Mouse (Mus musculus) embryonic facial prominence, embryonic 11.5 days (tissue): ENCODE measurements around the gene Fam122a. TPM values are rescaled to one million over a fixed set of nuclear protein-coding genes. Genes with fewer than 3 reads are reported as not detected.

Experiments
- ATAC-seq: fragments of 200-750 bp; cut with Nextera tagmentation; replicated peaks from 2 replicates; pipeline ENCODE4 v1.8.0; 2017; ENCODE audit warnings: low read depth; ENCODE audit not compliant: insufficient number of reproducible peaks, low FRiP score, low TSS enrichment
- DNase-seq: peaks from one replicate; pipeline ENCODE4 v3.0.0-alpha.2; 2015; ENCODE audit warnings: low spot score
- H3K27ac ChIP-seq: fragments of 300-500 bp; sonication (generic); replicated peaks from 2 replicates; pipeline ENCODE4 v1.5.1; 2014; ENCODE audit warnings: mild to moderate bottlenecking, low read depth, low read length, control low read depth
- H3K27me3 ChIP-seq: fragments of 300-500 bp; sonication (generic); 2 replicates; pipeline ENCODE4 v1.6.1; 2014; ENCODE audit warnings: mild to moderate bottlenecking, low read length, moderate library complexity, mixed read lengths; ENCODE audit not compliant: control insufficient read depth, insufficient read depth
- H3K36me3 ChIP-seq: fragments of 300-500 bp; sonication (generic); replicated peaks from 2 replicates; pipeline ENCODE4 v1.6.1; 2014; ENCODE audit warnings: low read depth, mild to moderate bottlenecking, low read length, moderate library complexity, mixed read lengths; ENCODE audit not compliant: control insufficient read depth, insufficient read depth
- H3K4me1 ChIP-seq: fragments of 300-500 bp; sonication (generic); 2 replicates; pipeline ENCODE4 v1.6.1; 2014; ENCODE audit warnings: low read length, mixed read lengths; ENCODE audit not compliant: control insufficient read depth, insufficient read depth
- H3K4me2 ChIP-seq: fragments of 300-500 bp; sonication (generic); 2 replicates; pipeline ENCODE4 v1.6.1; 2014; ENCODE audit warnings: low read depth, mild to moderate bottlenecking, control low read depth, low read length, moderate library complexity
- H3K4me3 ChIP-seq: fragments of 300-500 bp; sonication (generic); 2 replicates; pipeline ENCODE4 v1.5.1; 2014; ENCODE audit warnings: low read depth, low read length, control low read depth
- H3K9ac ChIP-seq: fragments of 300-500 bp; sonication (generic); replicated peaks from 2 replicates; pipeline ENCODE4 v1.6.1; 2014; ENCODE audit warnings: mild to moderate bottlenecking, control low read depth, low read length
- H3K9me3 ChIP-seq: fragments of 300-500 bp; sonication (generic); replicated peaks from 2 replicates; pipeline ENCODE4 v1.6.1; 2016; ENCODE audit warnings: mild to moderate bottlenecking, low read length, inconsistent platforms, mixed read lengths; ENCODE audit not compliant: control insufficient read depth
- WGBS: fragments of 180-500 bp; shearing (Covaris S2); extraction: QIAGEN DNeasy Blood & Tissue Kit; methylation state at CpG from one replicate; pipeline ENCODE4 v1.1.7; 2014; 5-methylcytosine and 5-hydroxymethylcytosine counted together
- polyA plus RNA-seq: library from polyadenylated mRNA; unstranded; fragments of >200 nt; fragmentation: Nextera tagmentation; extraction: Ambion mirVana; gene quantifications from 2 replicates; pipeline ENCODE4 v1.2.1, GENCODE M21; 2014

Fam122a gene
- polyA plus RNA-seq, 1 experiment from 2014 or later = 43.8 TPM

GRCm38 (mm10) chr19:24456591-24457231, 20.4 kb downstream of the Fam122a start:
- WGBS = 94% methylated on average over 6 of the region's 6 CpGs
- ATAC-seq (no peak), DNase-seq (no peak)
- Histone ChIP-seq H3K27me3 (no peaks in the 10 kb centered on the region), H3K9me3 (no peaks in the 10 kb centered on the region), H3K4me1 (no peaks in the 10 kb centered on the region; the same call in 1 of the 2 replicates), H3K27ac (no peak overlapping the region), H3K9ac (no peak overlapping the region), H3K4me2 (no peak overlapping the region), H3K4me3 (no peak overlapping the region), H3K36me3 (no peaks in the 10 kb centered on the region)

- Histone ChIP-seq H3K4me3 (no peak overlapping the region), H3K9ac (no peak overlapping the region), H3K27ac (no peak overlapping the region), H3K4me2 (no peak overlapping the region), H3K9me3 (no peaks in the 10 kb centered on the region), H3K4me1 (no peaks in the 10 kb centered on the region; the same call in 1 of the 2 replicates), H3K36me3 (no peaks in the 10 kb centered on the region), H3K27me3 (no peaks in the 10 kb centered on the region)
- 72% methylated on average over 6 of the region's 6 CpGs for WGBS
- no peak for DNase-seq
- ATAC-seq = no peak
Observed at GRCm38 (mm10) chr19:24455249-24455960, 21.8 kb downstream of the Fam122a start.

GRCm38 (mm10) chr19:24454451-24454850, 22.7 kb downstream of the Fam122a start:
- Histone ChIP-seq H3K36me3 (no peaks in the 10 kb centered on the region), H3K4me3 (no peak overlapping the region), H3K27ac (no peak overlapping the region), H3K9me3 (no peaks in the 10 kb centered on the region), H3K27me3 (no peaks in the 10 kb centered on the region), H3K4me2 (no peak overlapping the region), H3K4me1 (no peaks in the 10 kb centered on the region; the same call in 1 of the 2 replicates), H3K9ac (no peak overlapping the region)
- 88% methylated on average over 2 of the region's 2 CpGs for WGBS
- DNase-seq = no peak
- no peak for ATAC-seq

- WGBS = 74% methylated on average over 13 of the region's 13 CpGs
- Histone ChIP-seq H3K27me3 (no peaks in the 10 kb centered on the region), H3K27ac (no peak overlapping the region), H3K36me3 (no peaks in the 10 kb centered on the region), H3K4me3 (no peak overlapping the region), H3K4me2 (no peak overlapping the region), H3K4me1 (no peaks in the 10 kb centered on the region; the same call in 1 of the 2 replicates), H3K9ac (no peak overlapping the region), H3K9me3 (no peaks in the 10 kb centered on the region)
- DNase-seq = no peak
- no peak for ATAC-seq
Observed at GRCm38 (mm10) chr19:24453379-24453778, 23.8 kb downstream of the Fam122a start.

GRCm38 (mm10) chr19:24452441-24452898, 24.7 kb downstream of the Fam122a start:
- Histone ChIP-seq H3K27ac (no peak overlapping the region), H3K9ac (no peak overlapping the region), H3K9me3 (no peaks in the 10 kb centered on the region), H3K4me3 (no peak overlapping the region), H3K4me2 (no peak overlapping the region), H3K27me3 (no peaks in the 10 kb centered on the region), H3K4me1 (no peaks in the 10 kb centered on the region; the same call in 1 of the 2 replicates), H3K36me3 (no peaks in the 10 kb centered on the region)
- DNase-seq (peak; percentile 52), ATAC-seq (0 out of 2 replicates have a peak, but pooled peaks have one; percentile 52)
- WGBS = 17% methylated on average over 3 of the region's 3 CpGs

- no peak overlapping the region for H3K9ac ChIP-seq
- H3K27me3 ChIP-seq = no peaks in the 10 kb centered on the region
- ATAC-seq = no peak
- H3K36me3 ChIP-seq = no peaks in the 10 kb centered on the region
- no peak overlapping the region for H3K4me3 ChIP-seq
- H3K27ac ChIP-seq = no peak overlapping the region
- DNase-seq = no peak
- no peaks in the 10 kb centered on the region; the same call in 1 of the 2 replicates for H3K4me1 ChIP-seq
- 82% methylated on average over 3 of the region's 3 CpGs for WGBS
- H3K4me2 ChIP-seq = no peak overlapping the region
- H3K9me3 ChIP-seq = no peaks in the 10 kb centered on the region
Observed at GRCm38 (mm10) chr19:24451626-24452025, 25.5 kb downstream of the Fam122a start.

- Histone ChIP-seq H3K9ac (no peak overlapping the region), H3K4me1 (no peaks in the 10 kb centered on the region; the same call in 1 of the 2 replicates), H3K4me3 (no peak overlapping the region), H3K27ac (no peak overlapping the region), H3K4me2 (no peak overlapping the region), H3K27me3 (no peaks in the 10 kb centered on the region), H3K9me3 (no peaks in the 10 kb centered on the region), H3K36me3 (no peaks in the 10 kb centered on the region)
- DNase-seq = no peak
- ATAC-seq = no peak
- WGBS = 88% methylated on average over 8 of the region's 8 CpGs
Observed at GRCm38 (mm10) chr19:24450740-24451139, 26.4 kb downstream of the Fam122a start.

GRCm38 (mm10) chr19:24444322-24444721, 32.8 kb downstream of the Fam122a start:
- no peaks in the 10 kb centered on the region for H3K36me3 ChIP-seq
- no peaks in the 10 kb centered on the region for H3K9me3 ChIP-seq
- 88% methylated on average over 3 of the region's 3 CpGs for WGBS
- no peak overlapping the region for H3K9ac ChIP-seq
- no peak overlapping the region for H3K4me2 ChIP-seq
- ATAC-seq = no peak
- no peak overlapping the region for H3K27ac ChIP-seq
- DNase-seq = no peak
- H3K27me3 ChIP-seq = no peaks in the 10 kb centered on the region
- no peaks in the 10 kb centered on the region for H3K4me1 ChIP-seq
- no peak overlapping the region for H3K4me3 ChIP-seq
